Mouse (Mus musculus): ENCODE data around the gene Limch1.

The Limch1 gene

GRCm38 (mm10) chr5:66830206-66830605 is 84.6 kb downstream of the Limch1 start:
- no peak for DNase-seq (ENCODE audit: low read depth)

- no peak for DNase-seq (ENCODE audit: low read depth)
Measured at GRCm38 (mm10) chr5:66834756-66835155, 89.1 kb downstream of the Limch1 start.

GRCm38 (mm10) chr5:66836892-66837291 is 91.3 kb downstream of the Limch1 start:
- no peak for DNase-seq (ENCODE audit: low read depth)

GRCm38 (mm10) chr5:66841971-66842370 is 96.3 kb downstream of the Limch1 start:
- no peak for DNase-seq (ENCODE audit: low read depth)

- no peak for DNase-seq (ENCODE audit: low read depth)
Measured at GRCm38 (mm10) chr5:66842776-66843175, 97.1 kb downstream of the Limch1 start.

DNA sequence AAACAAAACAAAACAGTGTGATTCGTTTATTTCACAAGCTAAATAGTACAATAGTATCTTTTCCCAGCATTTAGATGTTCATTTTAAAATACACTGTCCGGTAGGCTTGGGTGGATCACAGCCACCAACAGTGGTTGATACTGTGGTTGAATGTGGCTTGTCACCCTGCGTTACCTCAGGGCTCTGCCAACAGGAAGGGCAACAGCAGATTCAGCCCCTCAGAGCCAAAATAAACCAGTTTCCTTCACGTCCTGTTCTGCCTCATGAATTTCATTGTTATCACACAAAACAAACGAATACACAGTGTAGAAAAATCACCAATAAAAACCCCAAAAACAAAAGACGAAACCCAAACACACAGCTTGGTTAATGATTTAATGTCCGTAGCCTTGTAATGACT is 102.5 kb downstream of the Limch1 start:
- DNase-seq (ENCODE audit: low read depth): no peak

DNA sequence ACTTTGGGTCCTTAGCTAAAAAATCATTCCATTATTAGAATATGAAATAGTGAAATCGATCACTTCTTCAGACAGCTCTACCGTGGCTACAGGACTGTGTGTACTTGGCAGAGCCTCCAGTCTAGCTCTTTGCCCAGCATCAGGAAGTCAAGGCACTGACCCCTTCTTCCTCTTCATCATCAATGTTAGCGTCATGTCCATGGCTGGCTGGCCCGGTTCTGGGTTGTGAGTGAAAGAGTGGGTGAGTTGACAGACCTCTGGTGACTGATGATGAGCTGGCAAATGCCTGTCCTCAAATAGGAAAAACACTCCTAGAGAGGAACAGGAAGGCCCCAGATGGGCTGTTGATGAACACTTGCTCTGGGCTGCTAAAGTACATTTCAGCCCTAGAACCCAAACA is 103.5 kb downstream of the Limch1 start:
- DNase-seq (ENCODE audit: low read depth): no peak

- no peak for DNase-seq (ENCODE audit: low read depth)
Measured at GRCm38 (mm10) chr5:66850721-66851251, 105.2 kb downstream of the Limch1 start.

GRCm38 (mm10) chr5:66851708-66852107 is 106.1 kb downstream of the Limch1 start:
- no peak for DNase-seq (ENCODE audit: low read depth)

GRCm38 (mm10) chr5:66854263-66854662 is 108.6 kb downstream of the Limch1 start:
- DNase-seq (ENCODE audit: low read depth): no peak

DNA sequence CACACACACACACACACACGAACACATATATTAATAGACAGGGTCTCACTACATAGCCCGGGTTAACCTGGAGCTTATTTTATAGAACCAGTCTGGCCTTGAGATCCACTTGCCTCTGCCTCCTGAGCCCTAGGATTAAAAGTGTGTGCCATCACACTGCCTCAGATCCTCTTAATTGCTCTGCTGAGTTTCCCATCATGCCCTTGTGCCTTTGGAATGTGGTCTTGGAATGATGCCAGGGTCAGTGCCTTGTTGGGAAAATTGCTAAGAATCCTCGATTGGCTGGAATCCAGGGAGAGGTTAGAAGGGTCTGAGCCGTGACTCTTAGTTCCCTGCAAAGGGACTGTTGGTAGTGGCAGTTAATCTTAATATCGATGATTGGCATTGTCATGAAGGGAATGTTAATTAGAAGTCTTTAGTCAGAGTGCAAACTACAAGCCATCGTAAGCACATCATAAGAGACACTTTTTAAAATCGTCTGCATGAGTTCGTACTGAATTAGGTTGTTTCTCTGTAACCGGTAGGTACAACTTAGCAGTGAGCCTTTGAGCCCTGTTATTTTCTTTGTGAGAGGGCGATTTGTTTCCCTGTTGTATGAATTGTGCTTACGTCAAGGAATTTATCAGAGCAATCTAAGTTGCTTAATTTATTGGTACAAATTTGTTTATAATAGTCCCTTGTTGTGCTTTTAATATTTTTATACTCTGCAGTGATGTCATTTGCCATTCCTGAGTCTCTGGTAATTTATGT is 109.9 kb downstream of the Limch1 start:
- no peak for DNase-seq (ENCODE audit: low read depth)

DNA sequence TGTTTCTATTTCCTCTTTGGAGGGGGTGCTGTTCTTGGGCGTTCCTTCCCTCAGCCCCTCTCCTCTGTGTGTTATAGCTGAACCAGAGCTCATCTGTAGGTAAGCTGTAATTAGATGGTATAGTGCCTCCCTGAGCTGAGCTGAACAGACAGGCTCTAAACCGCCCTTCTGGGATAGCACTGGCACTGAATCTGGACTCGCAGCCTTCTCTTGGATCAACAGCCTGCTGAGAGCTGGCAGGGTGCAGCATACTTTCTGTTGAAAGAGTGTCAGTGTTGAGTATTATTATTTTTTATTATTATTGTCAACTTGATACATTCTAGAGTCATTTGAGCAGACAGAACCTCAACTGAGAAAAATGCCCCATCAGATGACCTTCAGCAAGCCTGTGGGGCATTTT is 113.9 kb downstream of the Limch1 start:
- DNase-seq (ENCODE audit: low read depth): no peak

DNA sequence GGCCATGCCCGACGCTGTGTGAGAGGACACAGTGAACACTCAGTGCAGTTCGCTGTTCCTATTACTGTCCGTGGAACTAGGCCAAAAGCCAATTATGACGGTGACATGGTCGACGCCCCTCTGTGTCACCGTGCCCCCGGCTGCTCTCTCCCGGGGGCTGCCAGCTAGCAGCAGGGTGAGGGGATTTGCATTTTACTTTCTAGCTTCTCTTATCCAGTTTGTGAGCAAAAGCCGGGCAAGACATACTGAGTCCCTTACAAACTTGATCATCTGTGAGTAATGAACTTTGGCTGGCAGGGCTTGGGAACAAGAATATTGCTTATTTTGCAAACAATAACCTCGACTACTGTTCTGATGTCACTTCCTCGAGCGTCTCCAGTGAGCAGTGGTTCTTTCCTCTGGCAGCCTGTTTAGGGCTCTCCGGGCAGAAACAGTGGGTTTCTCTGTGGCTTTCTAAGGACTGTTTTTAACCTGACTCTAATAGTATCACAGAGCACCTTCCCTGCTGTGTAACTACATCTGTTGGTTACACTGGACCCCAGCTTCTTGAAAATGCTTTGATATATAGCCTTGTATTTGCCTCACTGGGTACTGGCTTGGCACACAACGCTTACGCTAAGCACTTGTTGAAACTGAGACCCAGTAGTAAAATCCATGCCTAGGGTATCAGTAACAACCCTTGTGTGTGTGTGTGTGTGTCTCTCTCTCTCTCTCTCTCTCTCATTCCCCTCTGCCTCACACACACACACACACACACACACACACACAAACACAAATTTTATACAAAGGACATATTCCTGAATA is 115.8 kb downstream of the Limch1 start:
- DNase-seq (ENCODE audit: low read depth): no peak

- no peak for DNase-seq (ENCODE audit: low read depth)
Measured at GRCm38 (mm10) chr5:66862151-66862550, 116.5 kb downstream of the Limch1 start.

GRCm38 (mm10) chr5:66865229-66865628 is 119.6 kb downstream of the Limch1 start:
- DNase-seq (ENCODE audit: low read depth): no peak

DNA sequence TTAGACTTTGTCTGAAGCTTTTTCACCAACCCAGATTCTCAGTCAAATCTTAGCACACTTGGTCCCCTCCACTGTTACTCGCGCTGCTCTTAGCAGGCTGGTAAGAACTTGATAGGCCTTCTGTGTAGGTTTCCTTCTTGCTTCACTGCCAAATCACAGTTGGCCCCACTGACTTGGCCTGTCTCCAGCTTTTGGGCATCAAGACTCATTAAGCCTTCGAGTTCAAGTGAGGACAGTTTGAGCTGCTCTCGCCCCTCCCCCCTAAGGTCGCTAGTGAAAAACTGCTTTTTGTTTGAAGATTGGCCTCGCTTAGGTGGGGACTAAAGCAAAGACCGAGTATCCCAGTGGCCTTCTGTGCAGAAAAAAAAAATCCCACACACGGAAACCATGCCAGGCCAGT is 120.4 kb downstream of the Limch1 start:
- DNase-seq (ENCODE audit: low read depth): no peak

GRCm38 (mm10) chr5:66869545-66869944 is 123.9 kb downstream of the Limch1 start:
- DNase-seq (ENCODE audit: low read depth): no peak

GRCm38 (mm10) chr5:66871521-66872050 is 126.0 kb downstream of the Limch1 start:
- no peak for DNase-seq (ENCODE audit: low read depth)

DNA sequence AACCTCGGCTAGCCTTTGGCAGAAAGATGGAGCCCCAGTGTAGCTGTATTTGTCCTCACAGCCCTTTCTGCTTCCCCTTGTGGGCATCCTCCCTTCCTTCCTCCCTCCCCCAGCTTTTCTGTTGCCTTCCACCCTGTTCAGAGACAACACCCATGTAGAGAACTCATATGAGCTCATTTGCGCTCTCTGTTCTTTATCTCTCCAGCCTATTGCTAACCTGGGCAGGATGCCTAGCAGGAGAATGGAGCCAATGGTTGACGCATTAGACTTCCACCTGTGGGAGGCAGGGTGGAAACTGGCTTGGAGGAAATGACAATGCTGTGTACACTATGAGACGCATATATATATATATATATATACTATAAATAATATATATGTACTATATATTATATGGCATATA is 126.4 kb downstream of the Limch1 start:
- no peak for DNase-seq (ENCODE audit: low read depth)

DNA sequence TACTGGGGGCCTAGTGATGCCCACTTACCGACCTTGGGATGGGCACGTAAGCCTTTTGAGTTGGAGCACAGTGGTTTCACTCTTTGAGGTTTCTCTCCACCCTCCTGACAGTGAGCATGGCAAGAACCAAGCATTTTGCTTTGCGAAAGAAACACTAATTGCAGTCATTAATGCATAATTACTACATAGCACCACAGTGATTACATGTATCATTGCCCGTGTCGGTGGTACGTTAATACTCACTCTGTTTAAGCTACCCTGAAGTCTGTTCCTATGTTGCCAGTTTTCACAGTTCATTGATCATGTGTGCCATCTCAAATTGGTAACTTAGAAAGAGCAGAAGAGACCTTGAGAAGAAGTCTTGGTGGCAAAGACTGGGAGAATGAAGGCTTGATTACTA is 127.1 kb downstream of the Limch1 start:
- no peak for DNase-seq (ENCODE audit: low read depth)

DNA sequence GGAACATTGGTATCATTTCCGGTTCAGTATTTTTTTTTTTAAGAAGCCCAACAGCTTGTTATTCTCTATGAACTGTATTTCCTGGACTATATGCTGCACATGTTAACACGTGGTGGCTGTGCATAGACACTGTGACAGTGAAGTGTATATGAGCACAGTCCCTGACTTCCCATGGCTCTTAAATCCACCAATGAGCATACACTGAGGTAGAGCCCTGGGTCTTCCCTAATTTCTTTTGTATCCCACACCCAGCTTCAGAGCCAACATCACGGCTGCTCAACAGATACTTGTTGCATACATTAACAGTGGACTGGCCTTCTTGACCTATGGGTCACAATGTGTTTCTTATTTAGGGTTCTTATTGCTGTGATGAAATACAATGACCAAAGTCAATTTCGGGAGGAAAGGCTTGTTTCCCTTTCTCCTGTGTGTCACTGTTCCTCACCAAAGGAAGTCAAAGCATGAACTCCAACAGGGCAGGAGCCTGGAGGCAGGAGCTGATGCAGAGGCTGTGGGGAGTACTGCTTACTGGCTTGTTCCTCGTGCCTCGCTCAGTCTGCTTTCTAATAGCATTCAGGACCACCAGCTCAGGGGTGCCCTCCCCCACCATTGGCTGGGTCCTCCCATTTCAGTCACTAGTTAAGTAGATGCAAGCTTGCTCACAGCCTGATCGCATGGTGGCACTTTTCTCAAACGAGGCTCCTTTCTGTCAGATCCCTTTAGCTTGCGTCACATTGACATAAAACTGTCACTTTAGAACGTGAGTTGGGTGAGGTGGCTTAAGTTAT is 130.6 kb downstream of the Limch1 start:
- DNase-seq (ENCODE audit: low read depth): no peak

GRCm38 (mm10) chr5:66877066-66877465 is 131.4 kb downstream of the Limch1 start:
- DNase-seq (ENCODE audit: low read depth): no peak

All from fibroblast of lung, adult 2 months (primary cell).